Mouse (Mus musculus): Measurements from ENCODE around the gene Cadps2.

Cadps2 gene

GRCm38 (mm10) chr6:23839009-23839811 is at the start of gene Cadps2:
Gene Cadps2, minus strand, starts transcription at chr6:23839421.
- DNase-seq (ENCODE audit: low spot score) = no peak

GRCm38 (mm10) chr6:23886418-23886817 is 47.2 kb upstream of the Cadps2 start:
- DNase-seq (ENCODE audit: low spot score) = peak; percentile 10

- no peak for DNase-seq (ENCODE audit: low spot score)
Observed at GRCm38 (mm10) chr6:23876765-23877408, 37.7 kb upstream of the Cadps2 start.

GRCm38 (mm10) chr6:23876363-23876762 is 37.1 kb upstream of the Cadps2 start:
- no peak for DNase-seq (ENCODE audit: low spot score)

GRCm38 (mm10) chr6:23873812-23874211 is 34.6 kb upstream of the Cadps2 start:
- no peak for DNase-seq (ENCODE audit: low spot score)

GRCm38 (mm10) chr6:23873231-23873630 is 34.0 kb upstream of the Cadps2 start:
- no peak for DNase-seq (ENCODE audit: low spot score)

GRCm38 (mm10) chr6:23869971-23870370 is 30.8 kb upstream of the Cadps2 start:
- no peak for DNase-seq (ENCODE audit: low spot score)

- DNase-seq (ENCODE audit: low spot score) = no peak
Observed at GRCm38 (mm10) chr6:23866298-23866697, 27.1 kb upstream of the Cadps2 start.

GRCm38 (mm10) chr6:23853464-23853863 is 14.2 kb upstream of the Cadps2 start:
- peak; percentile 28 for DNase-seq (ENCODE audit: low spot score)

GRCm38 (mm10) chr6:23840001-23840400 is 780 bp upstream of the Cadps2 start:
- no peak for DNase-seq (ENCODE audit: low spot score)

- DNase-seq (ENCODE audit: low spot score) = no peak
Observed at GRCm38 (mm10) chr6:23838401-23839008, 716 bp downstream of the Cadps2 start.

- no peak for DNase-seq (ENCODE audit: low spot score)
Observed at GRCm38 (mm10) chr6:23837631-23838030, 1.6 kb downstream of the Cadps2 start.

GRCm38 (mm10) chr6:23837127-23837526 is 2.1 kb downstream of the Cadps2 start:
- DNase-seq (ENCODE audit: low spot score) = no peak

- DNase-seq (ENCODE audit: low spot score) = no peak
Observed at GRCm38 (mm10) chr6:23836694-23837093, 2.5 kb downstream of the Cadps2 start.

- DNase-seq (ENCODE audit: low spot score) = no peak
Observed at GRCm38 (mm10) chr6:23835552-23835951, 3.7 kb downstream of the Cadps2 start.

- no peak for DNase-seq (ENCODE audit: low spot score)
Observed at GRCm38 (mm10) chr6:23830741-23831140, 8.5 kb downstream of the Cadps2 start.

GRCm38 (mm10) chr6:23829338-23829737 is 9.9 kb downstream of the Cadps2 start:
- no peak for DNase-seq (ENCODE audit: low spot score)

GRCm38 (mm10) chr6:23821819-23822218 is 17.4 kb downstream of the Cadps2 start:
- DNase-seq (ENCODE audit: low spot score) = no peak

- no peak for DNase-seq (ENCODE audit: low spot score)
Observed at GRCm38 (mm10) chr6:23810087-23810486, 29.1 kb downstream of the Cadps2 start.

GRCm38 (mm10) chr6:23809344-23809743 is 29.9 kb downstream of the Cadps2 start:
- no peak for DNase-seq (ENCODE audit: low spot score)

GRCm38 (mm10) chr6:23805333-23805732 is 33.9 kb downstream of the Cadps2 start:
- DNase-seq (ENCODE audit: low spot score) = no peak

- DNase-seq (ENCODE audit: low spot score) = no peak
Observed at GRCm38 (mm10) chr6:23791822-23792221, 47.4 kb downstream of the Cadps2 start.

- no peak for DNase-seq (ENCODE audit: low spot score)
Observed at GRCm38 (mm10) chr6:23777641-23778040, 61.6 kb downstream of the Cadps2 start.
